9 mouse cellular contexts compared by ENCODE assay signal in genomic region chr13:63323286-63324075, GRCm38 (mm10).
DNase-seq lines count a peak whose midpoint lies in the region; ATAC-seq and TF ChIP-seq lines count a peak whose summit lies in the region.
"Had no signal": no experiment of that assay in that cellular context is flagged by ENCODE, and none has a peak within 500 bp of the region (broad histone marks: within the 10 kb centered on the region; RNA-seq: fewer than 3 reads in every experiment).

No protein-coding gene starts in this region.

- WGBS in kidney, adult 2 months, result 55% methylated on average over 9 of the region's 9 CpGs
- 58% methylated on average over 9 of the region's 9 CpGs for WGBS in kidney, embryonic 14.5 days
- 74% methylated on average over 9 of the region's 9 CpGs for WGBS in embryonic facial prominence, embryonic 11.5 days
- 72% methylated on average over 9 of the region's 9 CpGs for whole genome bisulfite sequencing in hindbrain, embryonic 16.5 days

- peak overlapping the region; percentile 8; the same call in 1 of the 2 replicates for H3K27ac ChIP-seq in kidney, adult 2 months (ENCODE audit: insufficient read depth, low read depth, low read length)
- H3K27ac ChIP-seq in kidney, embryonic 14.5 days (ENCODE audit: low read depth, low read length), result no peak overlapping the region
- 0 out of 2 replicates have a peak overlapping the region, but pooled peaks have one; percentile 16 for H3K27ac ChIP-seq in embryonic facial prominence, embryonic 11.5 days (replicated peaks; ENCODE audit: low read depth, low read length)
- H3K27ac ChIP-seq in hindbrain, embryonic 16.5 days (ENCODE audit: low read depth, low read length), result no peak overlapping the region

- H3K9ac ChIP-seq in kidney, embryonic 14.5 days (ENCODE audit: low read depth, low read length), result no peak overlapping the region
- no peak overlapping the region for H3K9ac ChIP-seq in embryonic facial prominence, embryonic 11.5 days (replicated peaks; ENCODE audit: low read length)
- H3K9ac ChIP-seq in hindbrain, embryonic 16.5 days (ENCODE audit: low read depth, low read length), result no peak overlapping the region

- TF ChIP-seq CTCF in kidney, adult 2 months (conservative IDR thresholded peaks at IDR 0.05; ENCODE audit: insufficient read depth, insufficient read length, low read depth, low read length), result no peak
- TF ChIP-seq CTCF in E14TG2a.4 (conservative IDR thresholded peaks at IDR 0.05; ENCODE audit: low read length), result no peak

- H3K27me3 ChIP-seq in kidney, adult 2 months (replicated peaks; ENCODE audit: control insufficient read depth, insufficient read depth, low read length), result no peaks in the 10 kb centered on the region
- no peaks in the 10 kb centered on the region for H3K27me3 ChIP-seq in kidney, embryonic 14.5 days (ENCODE audit: control insufficient read depth, insufficient read depth, low read length)
- no peaks in the 10 kb centered on the region for H3K27me3 ChIP-seq in E14TG2a.4 (ENCODE audit: insufficient read depth, low read length)
- H3K27me3 ChIP-seq in embryonic facial prominence, embryonic 11.5 days (ENCODE audit: control insufficient read depth, insufficient read depth, low read length), result no peaks in the 10 kb centered on the region
- H3K27me3 ChIP-seq in hindbrain, embryonic 16.5 days (replicated peaks; ENCODE audit: control insufficient read depth, insufficient read depth, low read length), result no peaks in the 10 kb centered on the region

- H3K4me1 ChIP-seq in kidney, adult 2 months (ENCODE audit: control insufficient read depth, insufficient read depth, low read length), result peaks cover 12% of the 10 kb centered on the region
- H3K4me1 ChIP-seq in kidney, embryonic 14.5 days (ENCODE audit: control insufficient read depth, insufficient read depth, low read length), result peaks cover 31% of the 10 kb centered on the region
- peaks cover 45% of the 10 kb centered on the region for H3K4me1 ChIP-seq in E14TG2a.4 (replicated peaks; ENCODE audit: low read depth, low read length)
- H3K4me1 ChIP-seq in embryonic facial prominence, embryonic 11.5 days (ENCODE audit: control insufficient read depth, insufficient read depth, low read length), result 0 out of 2 replicates have a peak, but pooled peaks cover 2% of the 10 kb centered on the region
- no peaks in the 10 kb centered on the region; the same call in 1 of the 2 replicates for H3K4me1 ChIP-seq in hindbrain, embryonic 16.5 days (ENCODE audit: control insufficient read depth, insufficient read depth, low read depth, low read length)

- DNase-seq in kidney, adult 2 months, result peak; percentile 38
- DNase-seq in embryonic facial prominence, embryonic 11.5 days (ENCODE audit: low spot score), result no peak
- no peak for DNase-seq in thymus, postnatal 4 days
- no peak for DNase-seq in urinary bladder, postnatal 25 days (ENCODE audit: low spot score)
- no peak for DNase-seq in right cerebral cortex, postnatal 14 days

- TF ChIP-seq POLR2A in kidney, adult 2 months (IDR thresholded peaks at IDR 0.05; ENCODE audit: low read depth, low read length), result no peak

- no peak overlapping the region for H3K4me2 ChIP-seq in kidney, embryonic 14.5 days (replicated peaks; ENCODE audit: low read depth, low read length)
- no peak overlapping the region for H3K4me2 ChIP-seq in embryonic facial prominence, embryonic 11.5 days (ENCODE audit: low read depth, low read length)
- no peak overlapping the region for H3K4me2 ChIP-seq in hindbrain, embryonic 16.5 days (ENCODE audit: low read length)

- no peaks in the 10 kb centered on the region for H3K9me3 ChIP-seq in kidney, embryonic 14.5 days (ENCODE audit: control insufficient read depth, low read length)
- no peaks in the 10 kb centered on the region for H3K9me3 ChIP-seq in E14TG2a.4 (ENCODE audit: low read length)
- no peaks in the 10 kb centered on the region for H3K9me3 ChIP-seq in embryonic facial prominence, embryonic 11.5 days (replicated peaks; ENCODE audit: control insufficient read depth, low read length)
- no peaks in the 10 kb centered on the region for H3K9me3 ChIP-seq in hindbrain, embryonic 16.5 days (ENCODE audit: control insufficient read depth, low read length)
- H3K9me3 ChIP-seq: G1E had no signal

- H3K36me3 ChIP-seq in kidney, adult 2 months (ENCODE audit: control insufficient read depth, insufficient read depth, low read length), result no peaks in the 10 kb centered on the region
- H3K36me3 ChIP-seq in kidney, embryonic 14.5 days (ENCODE audit: control insufficient read depth, insufficient read depth, low read length), result no peaks in the 10 kb centered on the region
- H3K36me3 ChIP-seq in E14TG2a.4 (ENCODE audit: insufficient read depth, low read length), result peaks cover 37% of the 10 kb centered on the region
- H3K36me3 ChIP-seq in embryonic facial prominence, embryonic 11.5 days (replicated peaks; ENCODE audit: control insufficient read depth, insufficient read depth, low read depth, low read length), result no peaks in the 10 kb centered on the region
- no peaks in the 10 kb centered on the region for H3K36me3 ChIP-seq in hindbrain, embryonic 16.5 days (ENCODE audit: control insufficient read depth, insufficient read depth, low read length)

- ATAC-seq in kidney, embryonic 14.5 days (ENCODE audit: low FRiP score, low TSS enrichment), result no peak
- no peak for ATAC-seq in embryonic facial prominence, embryonic 11.5 days (replicated peaks; ENCODE audit: insufficient number of reproducible peaks, low FRiP score, low TSS enrichment, low read depth)
- peak; percentile 48; the same call in 1 of the 2 replicates for ATAC-seq in hindbrain, embryonic 16.5 days

- H3K4me3 ChIP-seq in kidney, adult 2 months (ENCODE audit: insufficient read depth, low read depth, low read length), result no peak overlapping the region
- no peak overlapping the region for H3K4me3 ChIP-seq in kidney, embryonic 14.5 days (ENCODE audit: low read length)
- peak overlapping the region; percentile 45 for H3K4me3 ChIP-seq in E14TG2a.4 (replicated peaks; ENCODE audit: low read length)
- no peak overlapping the region for H3K4me3 ChIP-seq in embryonic facial prominence, embryonic 11.5 days (ENCODE audit: low read depth, low read length)
- H3K4me3 ChIP-seq in hindbrain, embryonic 16.5 days (ENCODE audit: low read length), result no peak overlapping the region

Comparison
In these comparisons a context has a peak if more than half of its experiments do, and no peak if none do; other contexts are left out.
1. H3K27ac ChIP-seq: peak in kidney, adult 2 months (single experiment) and embryonic facial prominence, embryonic 11.5 days (single experiment); none in kidney, embryonic 14.5 days (single experiment) and hindbrain, embryonic 16.5 days (single experiment).